ENCODE assay signal across 12 mouse cellular contexts in the genomic region with DNA sequence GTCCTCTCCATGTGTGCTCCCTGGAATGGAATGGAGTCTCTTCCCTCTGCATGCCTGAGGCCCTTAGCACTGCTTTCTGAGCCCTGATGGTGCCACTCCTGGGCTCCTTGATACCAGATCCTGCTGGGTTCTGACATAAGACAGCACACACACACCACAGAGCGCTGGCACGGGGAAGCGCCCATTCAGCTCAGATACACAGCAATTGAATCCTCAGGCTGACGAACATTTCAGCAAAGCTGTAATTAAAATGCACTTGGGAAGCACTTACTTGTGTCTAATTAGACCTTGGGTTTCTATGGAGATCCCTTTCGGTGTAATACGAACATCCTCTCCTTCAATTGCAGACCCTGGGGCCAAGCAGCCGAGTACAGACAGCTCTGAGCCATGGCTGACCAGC.
DNase-seq lines count a peak whose midpoint lies in the region; ATAC-seq lines count a peak whose summit lies in the region.
"Had no signal": no experiment of that assay in that cellular context is flagged by ENCODE, and none has a peak within 500 bp of the region (broad histone marks: within the 10 kb centered on the region; RNA-seq: fewer than 3 reads in every experiment).

No protein-coding gene starts in this region.

- H3K4me3 ChIP-seq in hindbrain, embryonic 10.5 days: no peak overlapping the region
- no peak overlapping the region for H3K4me3 ChIP-seq in hindbrain, embryonic 11.5 days (ENCODE audit: low read depth, low read length)
- H3K4me3 ChIP-seq in forebrain, embryonic 15.5 days: no peak overlapping the region
- no peak overlapping the region for H3K4me3 ChIP-seq in midbrain, embryonic 12.5 days
- H3K4me3 ChIP-seq: heart, embryonic 10.5 days; neural tube, embryonic 12.5 days had no signal

- H3K9ac ChIP-seq in hindbrain, embryonic 11.5 days (ENCODE audit: low read depth, low read length): no peak overlapping the region
- H3K9ac ChIP-seq in forebrain, embryonic 15.5 days (replicated peaks): no peak overlapping the region
- H3K9ac ChIP-seq in midbrain, embryonic 12.5 days (replicated peaks): no peak overlapping the region
- H3K9ac ChIP-seq: neural tube, embryonic 12.5 days had no signal

- DNase-seq in hindbrain, embryonic 10.5 days (ENCODE audit: low spot score): no peak
- DNase-seq in hindbrain, embryonic 11.5 days (ENCODE audit: low spot score): no peak
- peak; percentile 36 for DNase-seq in Muller cell, postnatal 12 days (ENCODE audit: inconsistent ontology term)
- no peak for DNase-seq in cerebellum, postnatal 25 days
- no peak for DNase-seq in cerebellum, adult 11 months
- no peak for DNase-seq in adrenal gland, adult 8-10 months
- DNase-seq: cerebellum, adult 9-10 months; spleen, adult 18-20 months had no signal

- H3K4me2 ChIP-seq in hindbrain, embryonic 11.5 days (replicated peaks; ENCODE audit: low read depth, low read length): no peak overlapping the region
- H3K4me2 ChIP-seq in forebrain, embryonic 15.5 days (replicated peaks): no peak overlapping the region
- no peak overlapping the region for H3K4me2 ChIP-seq in midbrain, embryonic 12.5 days (replicated peaks)
- H3K4me2 ChIP-seq: neural tube, embryonic 12.5 days had no signal

- peak overlapping the region; percentile 69; the same call in 1 of the 2 replicates for H3K27ac ChIP-seq in hindbrain, embryonic 10.5 days
- no peak overlapping the region for H3K27ac ChIP-seq in hindbrain, embryonic 11.5 days (ENCODE audit: low read depth, low read length)
- peak overlapping the region; percentile 76 for H3K27ac ChIP-seq in forebrain, embryonic 15.5 days (replicated peaks)
- peak overlapping the region; percentile 42; the same call in 1 of the 2 replicates for H3K27ac ChIP-seq in midbrain, embryonic 12.5 days (replicated peaks)
- H3K27ac ChIP-seq: neural tube, embryonic 12.5 days had no signal

- ATAC-seq in hindbrain, embryonic 11.5 days (ENCODE audit: low FRiP score): no peak
- peak; percentile 70 for ATAC-seq in forebrain, embryonic 15.5 days (replicated peaks)
- no peak for ATAC-seq in midbrain, embryonic 12.5 days (ENCODE audit: low FRiP score, low read depth)

- H3K27me3 ChIP-seq in hindbrain, embryonic 10.5 days (ENCODE audit: insufficient read depth, poor library complexity, severe bottlenecking): peaks cover 87% of the 10 kb centered on the region
- no peaks in the 10 kb centered on the region; the same call in 1 of the 2 replicates for H3K27me3 ChIP-seq in hindbrain, embryonic 11.5 days (ENCODE audit: control insufficient read depth, insufficient read depth, low read length)
- no peaks in the 10 kb centered on the region for H3K27me3 ChIP-seq in forebrain, embryonic 15.5 days
- H3K27me3 ChIP-seq in midbrain, embryonic 12.5 days: peaks cover 17% of the 10 kb centered on the region

- peaks cover 59% of the 10 kb centered on the region for H3K4me1 ChIP-seq in hindbrain, embryonic 10.5 days (replicated peaks)
- peaks cover 14% of the 10 kb centered on the region for H3K4me1 ChIP-seq in hindbrain, embryonic 11.5 days (replicated peaks; ENCODE audit: control insufficient read depth, insufficient read depth, low read length)
- H3K4me1 ChIP-seq in forebrain, embryonic 15.5 days: peaks cover 47% of the 10 kb centered on the region
- peaks cover 58% of the 10 kb centered on the region for H3K4me1 ChIP-seq in midbrain, embryonic 12.5 days

- no peaks in the 10 kb centered on the region for H3K36me3 ChIP-seq in hindbrain, embryonic 10.5 days
- H3K36me3 ChIP-seq in hindbrain, embryonic 11.5 days (ENCODE audit: control insufficient read depth, insufficient read depth, low read length): no peaks in the 10 kb centered on the region
- no peaks in the 10 kb centered on the region for H3K36me3 ChIP-seq in forebrain, embryonic 15.5 days
- no peaks in the 10 kb centered on the region for H3K36me3 ChIP-seq in midbrain, embryonic 12.5 days
- H3K36me3 ChIP-seq: heart, embryonic 10.5 days; neural tube, embryonic 12.5 days had no signal

- no peaks in the 10 kb centered on the region for H3K9me3 ChIP-seq in hindbrain, embryonic 10.5 days
- no peaks in the 10 kb centered on the region for H3K9me3 ChIP-seq in hindbrain, embryonic 11.5 days (ENCODE audit: control insufficient read depth, low read length)
- no peaks in the 10 kb centered on the region for H3K9me3 ChIP-seq in forebrain, embryonic 15.5 days
- no peaks in the 10 kb centered on the region for H3K9me3 ChIP-seq in midbrain, embryonic 12.5 days
- H3K9me3 ChIP-seq: heart, embryonic 10.5 days; neural tube, embryonic 12.5 days had no signal

- WGBS in hindbrain, embryonic 10.5 days: 72% methylated on average over 7 of the region's 7 CpGs
- WGBS in hindbrain, embryonic 11.5 days: 71% methylated on average over 7 of the region's 7 CpGs
- 8% methylated on average over 7 of the region's 7 CpGs for WGBS in forebrain, embryonic 15.5 days
- WGBS in midbrain, embryonic 12.5 days: 60% methylated on average over 7 of the region's 7 CpGs
